Mouse (Mus musculus) layer of hippocampus, adult 2 months (tissue): Measurements from ENCODE around the gene Wfs1. TPM values are rescaled to one million over a fixed set of nuclear protein-coding genes. Genes with fewer than 3 reads are reported as not detected.

Experiments used
- DNase-seq, 2 experiments: peaks; one replicate each; pipeline ENCODE4 v3.0.0; 2022; ENCODE audit warnings: low spot score in 2 of 2
- H3K27ac ChIP-seq: fragments of 200-600 bp; 2 replicates; pipeline ENCODE4 v1.8.1; 2022
- H3K4me3 ChIP-seq: fragments of 200-600 bp; 2 replicates; pipeline ENCODE4 v1.8.1; 2022; ENCODE audit warnings: mild to moderate bottlenecking
- CTCF ChIP-seq: fragments of 200-600 bp; conservative IDR thresholded peaks from 2 replicates; pipeline ENCODE4 v1.8.1; 2022; ENCODE audit warnings: antibody characterized with exemption, mild to moderate bottlenecking, moderate library complexity
- long read RNA-seq, 2 experiments: library from polyadenylated mRNA; stranded (forward); transcript quantifications; one replicate each; pipeline ENCODE4 v2.0.0; 2021; ENCODE audit warnings: borderline mapping rate in 2 of 2
- total RNA-seq, 2 experiments: library from RNA; stranded (reverse); gene quantifications; 2 replicates each; pipeline ENCODE4 v1.2.3; 2021

Gene Wfs1
- 100 to 1,000 TPM; 133 to 144 TPM for total RNA-seq
- long read RNA-seq, experiment 1, transcript Wfs1-201 (8 exons, 3,787 nt): major isoform, 147 of 200 reads
- long read RNA-seq, experiment 1, partial matches to known transcripts: 16 of 200 reads
- long read RNA-seq, experiment 1, other reads (novel, unspliced or antisense): 36 of 200 reads
- long read RNA-seq, experiment 2, transcript Wfs1-201 (8 exons, 3,787 nt): major isoform, 253 of 322 reads
- long read RNA-seq, experiment 2, partial matches to known transcripts: 19 of 322 reads
- long read RNA-seq, experiment 2, other reads (novel, unspliced or antisense): 49 of 322 reads

DNA sequence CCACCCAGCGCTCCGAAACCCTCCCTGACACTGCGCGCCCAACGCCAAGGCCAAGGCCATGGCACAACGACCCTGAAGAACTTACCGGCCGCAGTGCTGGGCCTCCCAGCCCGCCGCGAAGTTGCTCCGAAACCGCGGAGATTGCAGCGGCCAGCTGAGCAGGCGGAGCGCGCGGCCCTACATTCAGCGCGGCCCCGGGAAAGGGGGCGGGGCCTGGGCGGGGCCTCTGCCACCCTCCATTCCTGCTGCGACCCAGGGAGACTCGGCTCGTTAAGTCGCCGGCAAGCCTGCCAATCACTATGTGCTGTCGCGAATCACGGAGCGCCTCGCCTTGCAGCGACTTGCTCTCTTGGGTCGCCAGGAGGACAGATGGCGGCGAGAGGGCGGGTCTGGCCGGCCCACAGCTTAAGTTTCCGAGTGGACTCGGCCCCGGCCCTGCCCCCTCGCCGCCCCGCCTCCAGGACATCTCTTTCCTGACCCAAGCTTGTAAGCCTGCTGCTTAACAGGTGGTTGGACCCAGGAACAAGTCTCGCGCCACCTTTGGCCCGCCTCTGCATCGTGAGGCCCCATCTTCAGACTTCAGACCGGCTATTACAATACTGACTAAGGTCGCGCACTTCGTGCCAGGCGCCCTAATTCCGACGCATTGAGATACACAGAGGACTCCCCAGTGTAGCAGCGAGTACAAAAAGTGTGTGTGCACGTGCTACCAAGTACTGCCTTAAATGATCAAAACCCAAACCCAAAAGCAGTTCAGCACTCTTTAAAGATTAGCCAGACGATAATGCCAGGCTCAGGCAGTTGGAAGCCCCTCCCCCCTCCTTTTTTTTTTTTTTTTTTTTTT is at the start of gene Wfs1:
Wfs1 (minus strand) TSS at position 425 of the 844 bp plus-strand sequence.
- peak within 1 kb of the TSS; percentile 89 for H3K27ac ChIP-seq
- peak; percentile 51 for TF ChIP-seq CTCF
- DNase-seq: peak; percentile 95
- peak within 1 kb of the TSS; percentile 79 for H3K4me3 ChIP-seq

DNA sequence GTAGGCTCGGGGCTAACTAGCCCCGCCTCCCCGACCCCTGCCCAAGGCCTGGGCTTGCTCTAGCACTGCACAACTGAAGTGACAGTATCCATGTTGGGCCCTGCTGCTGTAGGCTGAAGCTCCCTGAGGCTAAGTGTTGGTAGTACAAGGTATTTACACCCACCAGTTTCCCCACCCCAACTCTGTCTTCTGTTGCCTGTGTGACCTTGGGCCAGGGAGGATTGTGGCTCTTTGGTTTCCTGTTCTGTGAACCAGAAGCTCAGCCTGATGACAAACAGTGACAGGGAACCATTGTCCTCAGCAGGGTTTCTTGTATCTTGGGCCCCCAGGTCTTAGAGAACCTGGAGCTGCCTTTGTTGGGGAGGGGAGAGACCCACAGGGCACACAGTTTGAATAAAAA is 47.9 kb upstream of the Wfs1 start:
- Histone ChIP-seq H3K4me3 (no peak overlapping the region), H3K27ac (peak overlapping the region; percentile 83)
- DNase-seq: no peak
- no peak for TF ChIP-seq CTCF

- no peak overlapping the region for H3K4me3 ChIP-seq
- peak overlapping the region; percentile 83 for H3K27ac ChIP-seq
- TF ChIP-seq CTCF: no peak
- no peak for DNase-seq
Observed at GRCm38 (mm10) chr5:37035896-37036295, 46.9 kb upstream of the Wfs1 start.

GRCm38 (mm10) chr5:37035192-37035591 is 46.2 kb upstream of the Wfs1 start:
- DNase-seq: peak; percentile 46 to 83
- TF ChIP-seq CTCF: no peak
- H3K27ac ChIP-seq: peak overlapping the region; percentile 83
- H3K4me3 ChIP-seq: no peak overlapping the region

DNA sequence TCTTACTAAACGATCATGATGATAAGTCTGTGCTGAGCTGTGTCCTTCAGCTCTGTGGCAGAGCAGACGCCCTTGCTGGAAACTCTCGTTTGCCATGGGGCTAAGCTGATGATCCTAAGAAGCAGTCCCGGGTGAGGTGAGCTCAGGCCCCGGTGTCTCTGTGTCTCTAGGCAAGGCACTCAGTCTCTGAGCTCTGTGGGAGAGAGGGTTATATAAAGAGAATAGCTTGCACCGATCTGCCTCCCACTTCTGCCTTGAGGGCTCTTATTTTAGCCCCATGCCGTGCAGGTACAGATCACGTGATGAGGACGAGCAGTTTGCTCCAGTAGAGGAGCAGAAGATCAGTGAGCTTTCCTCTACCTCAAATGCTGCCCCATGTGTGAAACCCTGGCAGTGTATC is 41.7 kb upstream of the Wfs1 start:
- no peak for DNase-seq
- Histone ChIP-seq H3K4me3 (no peak overlapping the region), H3K27ac (0 out of 2 replicates have a peak overlapping the region, but pooled peaks have one; percentile 14)
- TF ChIP-seq CTCF: no peak

DNA sequence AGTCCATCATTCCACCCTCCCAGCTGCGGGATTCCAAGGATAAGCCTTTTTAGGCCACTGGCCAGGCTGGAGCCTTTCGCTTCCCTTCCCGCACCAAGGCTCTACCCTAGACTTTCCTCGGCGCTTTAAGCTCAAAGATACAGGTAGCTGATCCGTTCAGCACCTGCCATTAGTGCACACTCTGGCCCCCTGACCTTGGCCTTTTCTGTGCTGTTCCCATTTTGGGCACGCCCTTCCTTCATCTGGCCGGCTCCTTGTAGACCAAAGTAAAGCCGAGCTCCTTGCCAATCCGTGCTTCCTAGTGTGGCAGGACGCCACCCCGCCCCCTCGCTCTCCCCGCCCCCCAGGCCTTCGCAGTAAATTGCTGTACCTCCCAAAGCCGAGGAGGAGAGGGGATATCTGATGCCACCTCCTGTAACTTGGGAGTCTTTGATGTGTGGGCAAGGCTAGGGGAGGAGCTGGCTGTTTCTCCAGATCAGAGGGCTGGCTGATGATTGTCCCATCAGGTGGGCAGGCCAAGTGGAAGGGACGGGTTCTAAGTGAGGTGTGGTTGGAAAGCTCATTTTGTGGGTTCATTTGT is 40.4 kb upstream of the Wfs1 start:
- Histone ChIP-seq H3K27ac (peak overlapping the region; percentile 92), H3K4me3 (peak overlapping the region; percentile 96)
- DNase-seq: no peak
- no peak for TF ChIP-seq CTCF

DNA sequence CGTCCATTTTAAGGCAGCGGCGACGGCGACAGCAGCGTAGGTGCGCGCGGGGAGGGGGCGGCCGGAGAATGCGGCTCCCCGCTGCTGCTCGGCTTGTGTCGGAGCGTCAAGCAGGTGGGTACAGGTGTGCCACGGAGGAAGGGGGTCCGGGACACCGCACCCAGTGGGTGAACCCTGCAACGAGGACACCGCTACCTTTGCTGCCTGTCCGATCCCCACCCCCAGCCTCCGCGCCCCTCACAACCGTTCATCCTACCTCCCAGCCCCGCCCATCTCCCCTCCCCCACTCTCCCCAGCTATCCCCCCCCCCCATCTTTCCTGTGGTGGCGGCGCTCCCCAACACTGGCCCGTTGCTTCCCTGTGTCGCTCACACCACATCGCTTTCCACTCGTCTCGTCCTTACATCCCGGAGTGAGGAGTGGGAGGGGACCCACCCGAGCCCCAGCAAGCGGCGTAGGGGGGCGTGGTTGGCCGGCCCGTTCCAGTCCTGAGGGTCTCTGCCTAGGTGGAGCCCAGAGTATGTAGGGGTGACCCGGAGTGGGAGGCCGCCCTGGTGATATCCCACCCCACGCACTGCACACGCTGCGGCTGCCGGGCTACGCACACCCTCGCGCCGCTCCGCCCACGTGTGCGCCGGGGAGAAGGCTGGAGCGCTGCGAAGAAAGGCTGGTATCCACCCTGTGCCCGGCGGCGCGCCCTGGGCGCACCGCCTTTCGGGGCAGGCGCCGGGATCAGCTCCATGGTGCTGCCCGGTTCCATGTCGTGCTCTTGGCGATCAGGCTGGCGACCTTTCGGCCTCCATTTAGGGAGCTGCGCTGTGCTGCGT is 39.7 kb upstream of the Wfs1 start:
- DNase-seq: peak in 1 of 2 experiments; percentile 42
- no peak for TF ChIP-seq CTCF
- Histone ChIP-seq H3K27ac (peak overlapping the region; percentile 92), H3K4me3 (peak overlapping the region; percentile 96)

DNA sequence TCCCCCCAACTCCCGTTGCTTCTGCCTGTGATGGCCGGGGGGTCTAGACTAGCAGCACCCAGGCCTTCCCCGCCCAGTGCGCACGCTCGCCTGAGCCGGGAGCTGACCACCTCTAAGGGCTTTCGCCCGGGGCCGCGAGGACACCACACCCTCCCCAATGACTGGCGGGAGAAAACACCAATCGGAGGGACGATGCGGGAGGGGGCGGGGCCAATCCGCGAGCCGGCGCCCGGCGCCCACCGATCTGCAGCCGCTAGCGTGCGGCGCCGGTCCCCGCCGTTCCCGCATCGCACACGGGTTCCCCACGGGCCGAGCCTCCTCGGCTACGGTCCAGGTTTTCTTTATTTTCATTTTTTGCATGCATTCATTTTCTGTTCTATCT is 39.1 kb upstream of the Wfs1 start:
- H3K27ac ChIP-seq: peak overlapping the region; percentile 92
- peak overlapping the region; percentile 96 for H3K4me3 ChIP-seq
- no peak for TF ChIP-seq CTCF
- peak; percentile 89 to 96 for DNase-seq

- no peak for DNase-seq
- Histone ChIP-seq H3K4me3 (peak overlapping the region; percentile 96), H3K27ac (peak overlapping the region; percentile 92)
- no peak for TF ChIP-seq CTCF
Observed at GRCm38 (mm10) chr5:37027701-37028100, 38.7 kb upstream of the Wfs1 start.

GRCm38 (mm10) chr5:37017222-37017621 is 28.2 kb upstream of the Wfs1 start:
- no peak for TF ChIP-seq CTCF
- H3K27ac ChIP-seq: no peak overlapping the region
- DNase-seq: no peak
- no peak overlapping the region for H3K4me3 ChIP-seq

DNA sequence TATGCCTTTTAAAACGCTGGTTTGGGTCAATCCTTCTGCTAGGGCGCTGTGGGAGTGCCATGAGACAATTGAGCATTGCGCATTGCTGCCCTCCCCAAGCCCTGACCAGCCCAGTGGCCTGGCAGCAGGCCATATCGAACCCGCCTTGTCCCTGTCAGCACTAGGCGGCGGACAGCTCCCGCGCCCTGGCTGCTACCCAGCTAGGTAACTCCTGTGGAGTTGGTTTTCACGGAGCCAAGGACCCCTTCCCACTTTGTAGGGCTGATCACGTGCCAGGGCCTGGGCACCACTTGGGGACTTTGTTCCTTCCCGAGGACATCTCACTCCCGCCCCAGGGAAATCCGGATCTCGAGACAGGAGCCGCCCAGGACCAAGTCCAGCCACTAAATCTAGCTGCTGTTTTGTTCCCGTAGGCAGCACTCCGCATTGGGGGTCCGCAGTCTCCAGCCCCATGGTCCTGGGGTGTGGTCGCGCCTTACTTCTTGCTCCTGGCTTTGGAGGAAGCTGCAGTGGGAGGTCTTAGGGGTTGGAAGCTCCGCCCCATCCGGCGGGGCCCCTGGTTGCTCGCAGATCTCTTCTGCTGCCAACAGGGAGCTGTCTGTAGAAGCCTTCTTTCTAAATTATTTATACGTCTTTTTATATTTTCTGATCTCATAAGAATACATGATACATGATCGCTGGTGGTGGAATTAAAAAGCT is 26.8 kb upstream of the Wfs1 start:
- TF ChIP-seq CTCF: 0 out of 2 replicates have a peak, but pooled peaks have one; percentile 4
- peak overlapping the region; percentile 68; the same call in 1 of the 2 replicates for H3K27ac ChIP-seq
- H3K4me3 ChIP-seq: peak overlapping the region; percentile 48
- no peak for DNase-seq
